23 mouse cellular contexts compared by ENCODE assay signal in the genomic region with DNA sequence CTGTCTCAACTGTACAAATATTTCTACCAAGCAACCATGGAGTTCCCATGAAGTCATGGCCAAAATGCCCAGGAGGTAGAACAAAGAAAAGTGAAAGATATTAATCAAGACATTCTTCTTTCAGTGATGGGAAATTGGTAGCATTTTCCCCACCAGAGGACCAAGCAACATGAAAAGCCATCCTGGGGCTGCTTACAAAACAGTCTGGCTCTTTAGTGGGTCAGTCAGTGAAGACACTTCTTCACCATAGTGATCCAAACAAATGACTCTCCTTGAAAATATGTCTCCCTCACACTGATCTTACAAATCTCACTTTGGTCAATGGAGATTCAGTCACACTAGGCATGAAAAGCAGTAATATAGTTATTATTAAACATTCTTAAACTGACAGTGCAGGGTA.
DNase-seq lines count a peak whose midpoint lies in the region; ATAC-seq and TF ChIP-seq lines count a peak whose summit lies in the region.
"Had no signal": no experiment of that assay in that cellular context is flagged by ENCODE, and none has a peak within 500 bp of the region (broad histone marks: within the 10 kb centered on the region; RNA-seq: fewer than 3 reads in every experiment).

No protein-coding gene starts in this region.

- no peak overlapping the region for H3K4me3 ChIP-seq in midbrain, embryonic 11.5 days (ENCODE audit: low read depth, low read length)
- no peak overlapping the region for H3K4me3 ChIP-seq in midbrain, embryonic 10.5 days
- H3K4me3 ChIP-seq in hindbrain, embryonic 15.5 days = no peak overlapping the region
- no peak overlapping the region for H3K4me3 ChIP-seq in liver, postnatal 0 days (ENCODE audit: low read depth, low read length)
- H3K4me3 ChIP-seq in left cerebral cortex, adult 2 months = no peak overlapping the region
- H3K4me3 ChIP-seq: forebrain, embryonic 10.5 days; forebrain, embryonic 13.5 days; gastrocnemius, adult 2 months had no signal

- intact Hi-C loops in left cerebral cortex, adult 2 months (cut with DNase I) = no loop called here

- no peaks in the 10 kb centered on the region for H3K36me3 ChIP-seq in midbrain, embryonic 11.5 days (ENCODE audit: control insufficient read depth, insufficient read depth, low read length)
- no peaks in the 10 kb centered on the region for H3K36me3 ChIP-seq in midbrain, embryonic 10.5 days
- no peaks in the 10 kb centered on the region for H3K36me3 ChIP-seq in hindbrain, embryonic 15.5 days
- no peaks in the 10 kb centered on the region for H3K36me3 ChIP-seq in liver, postnatal 0 days (replicated peaks; ENCODE audit: insufficient read depth, low read length)
- H3K36me3 ChIP-seq: forebrain, embryonic 10.5 days had no signal

- peak; percentile 67 for DNase-seq in midbrain, embryonic 11.5 days (ENCODE audit: low spot score, missing footprints)
- no peak for DNase-seq in midbrain, embryonic 10.5 days (ENCODE audit: low spot score)
- DNase-seq in 3T3-L1 (ENCODE audit: low read depth, low spot score) = peak; percentile 5
- DNase-seq in Muller cell, postnatal 12 days (ENCODE audit: inconsistent ontology term) = peak; percentile 50
- DNase-seq in cerebellum, adult 11-12 months = no peak
- DNase-seq in liver, postnatal 0 days = no peak
- no peak for DNase-seq in left cerebral cortex, adult 2 months (ENCODE audit: extremely low spot score in 1 of 2, low spot score in 2 of 2)
- DNase-seq: adrenal gland, postnatal 10 days; adrenal gland, postnatal 36 days; cerebellum, adult 11 months; cerebellum, adult 8-10 months; cerebellum, postnatal 10 days; gastrocnemius, adult 2 months; gastrocnemius, postnatal 14 days; heart, adult 11 months had no signal

- H3K4me2 ChIP-seq in midbrain, embryonic 11.5 days = no peak overlapping the region
- H3K4me2 ChIP-seq in hindbrain, embryonic 15.5 days = no peak overlapping the region
- no peak overlapping the region for H3K4me2 ChIP-seq in liver, postnatal 0 days (ENCODE audit: low read depth, low read length)
- H3K4me2 ChIP-seq: forebrain, embryonic 13.5 days; heart, embryonic 11.5 days had no signal

- no peaks in the 10 kb centered on the region for H3K9me3 ChIP-seq in midbrain, embryonic 11.5 days (ENCODE audit: control insufficient read depth, low read length)
- no peaks in the 10 kb centered on the region for H3K9me3 ChIP-seq in midbrain, embryonic 10.5 days (replicated peaks)
- H3K9me3 ChIP-seq in hindbrain, embryonic 15.5 days = no peaks in the 10 kb centered on the region
- H3K9me3 ChIP-seq in liver, postnatal 0 days (ENCODE audit: low read length) = no peaks in the 10 kb centered on the region
- H3K9me3 ChIP-seq: forebrain, embryonic 10.5 days; forebrain, embryonic 13.5 days had no signal

- no peaks in the 10 kb centered on the region for H3K4me1 ChIP-seq in midbrain, embryonic 11.5 days (ENCODE audit: control insufficient read depth, insufficient read depth, low read length)
- H3K4me1 ChIP-seq in midbrain, embryonic 10.5 days = no peaks in the 10 kb centered on the region
- no peaks in the 10 kb centered on the region for H3K4me1 ChIP-seq in hindbrain, embryonic 15.5 days (replicated peaks)
- no peaks in the 10 kb centered on the region for H3K4me1 ChIP-seq in liver, postnatal 0 days (ENCODE audit: insufficient read depth)
- H3K4me1 ChIP-seq: forebrain, embryonic 10.5 days; forebrain, embryonic 13.5 days had no signal

- no peak for TF ChIP-seq CTCF in liver, postnatal 0 days (IDR thresholded peaks at IDR 0.05; ENCODE audit: low read depth)
- no peak for TF ChIP-seq CTCF in left cerebral cortex, adult 2 months (IDR thresholded peaks at IDR 0.05)

- H3K9ac ChIP-seq in midbrain, embryonic 11.5 days (ENCODE audit: low read length) = no peak overlapping the region
- no peak overlapping the region for H3K9ac ChIP-seq in hindbrain, embryonic 15.5 days
- no peak overlapping the region for H3K9ac ChIP-seq in liver, postnatal 0 days (replicated peaks)
- H3K9ac ChIP-seq: forebrain, embryonic 13.5 days had no signal

- no peak for TF ChIP-seq EP300 in liver, postnatal 0 days (IDR thresholded peaks at IDR 0.05; ENCODE audit: low read depth)

- no peak overlapping the region for H3K27ac ChIP-seq in midbrain, embryonic 11.5 days (ENCODE audit: low read depth, low read length)
- no peak overlapping the region for H3K27ac ChIP-seq in midbrain, embryonic 10.5 days (replicated peaks)
- H3K27ac ChIP-seq in hindbrain, embryonic 15.5 days (replicated peaks) = no peak overlapping the region
- H3K27ac ChIP-seq in liver, postnatal 0 days (ENCODE audit: low read depth) = no peak overlapping the region
- no peak overlapping the region for H3K27ac ChIP-seq in left cerebral cortex, adult 2 months
- H3K27ac ChIP-seq: forebrain, embryonic 10.5 days; forebrain, embryonic 13.5 days; gastrocnemius, adult 2 months had no signal

- no peaks in the 10 kb centered on the region for H3K27me3 ChIP-seq in midbrain, embryonic 11.5 days (ENCODE audit: control insufficient read depth, insufficient read depth, low read length)
- H3K27me3 ChIP-seq in midbrain, embryonic 10.5 days (ENCODE audit: low read depth, poor library complexity, severe bottlenecking) = no peaks in the 10 kb centered on the region
- H3K27me3 ChIP-seq in hindbrain, embryonic 15.5 days = no peaks in the 10 kb centered on the region
- no peaks in the 10 kb centered on the region for H3K27me3 ChIP-seq in liver, postnatal 0 days (ENCODE audit: insufficient read depth, low read length)
- H3K27me3 ChIP-seq: forebrain, embryonic 13.5 days; Patski had no signal

- ATAC-seq in midbrain, embryonic 11.5 days (ENCODE audit: low FRiP score) = no peak
- peak; percentile 63; the same call in 1 of the 2 replicates for ATAC-seq in hindbrain, embryonic 15.5 days (ENCODE audit: low FRiP score, low read depth)
- no peak for ATAC-seq in liver, postnatal 0 days
- ATAC-seq: forebrain, embryonic 13.5 days; forebrain, embryonic 16.5 days; inflammation-experienced regulatory T-cells, adult 6 months; intestine, embryonic 16.5 days; Patski had no signal

Comparison
In these comparisons a context has a peak if more than half of its experiments do, and no peak if none do; other contexts are left out.
1. DNase-seq: peak in midbrain, embryonic 11.5 days (single experiment), 3T3-L1 (single experiment) and Muller cell, postnatal 12 days (single experiment); none in midbrain, embryonic 10.5 days (single experiment), cerebellum, adult 11-12 months (single experiment), liver, postnatal 0 days (single experiment) and left cerebral cortex, adult 2 months (0 of 2).